ENCODE assay signal across 22 mouse cellular contexts in the genomic region with DNA sequence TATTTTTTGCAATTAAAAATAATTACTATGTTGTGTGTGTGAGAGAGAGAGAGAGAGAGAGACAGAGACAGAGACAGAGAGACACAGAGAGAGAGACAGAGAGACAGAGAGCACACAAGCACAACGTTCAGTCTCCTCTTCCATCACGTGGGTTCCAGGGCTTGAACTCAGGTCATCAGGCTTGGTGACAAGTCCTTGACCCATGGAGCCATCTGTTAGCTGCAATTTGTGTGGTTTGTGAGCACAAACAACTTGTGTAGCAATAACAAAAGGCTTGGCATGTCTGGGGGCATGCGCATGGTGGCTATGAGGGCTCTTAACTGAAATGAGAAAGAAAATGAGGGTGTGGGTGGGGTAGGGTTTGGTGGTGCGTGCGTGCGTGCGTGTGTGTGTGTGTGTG. TPM values are rescaled to one million over a fixed set of nuclear protein-coding genes. Genes with fewer than 3 reads are reported as not detected.
DNase-seq lines count a peak whose midpoint lies in the region; ATAC-seq and TF ChIP-seq lines count a peak whose summit lies in the region.
"Had no signal": no experiment of that assay in that cellular context is flagged by ENCODE, and none has a peak within 500 bp of the region (broad histone marks: within the 10 kb centered on the region; RNA-seq: fewer than 3 reads in every experiment).

No protein-coding gene starts in this region.

- peak overlapping the region; percentile 85 for H3K27ac ChIP-seq in liver, adult 2 months (replicated peaks; ENCODE audit: insufficient read depth, low read depth, low read length)
- H3K27ac ChIP-seq in embryonic facial prominence, embryonic 11.5 days (replicated peaks; ENCODE audit: low read depth, low read length) = peak overlapping the region; percentile 84
- H3K27ac ChIP-seq in embryonic fibroblast, embryonic 13.5 days (ENCODE audit: insufficient read depth, low read length) = peak overlapping the region; percentile 41; the same call in 1 of the 2 replicates
- peak overlapping the region; percentile 49; the same call in 1 of the 2 replicates for H3K27ac ChIP-seq in liver, embryonic 12.5 days
- H3K27ac ChIP-seq: liver, embryonic 14.5 days had no signal

- no peaks in the 10 kb centered on the region for H3K9me3 ChIP-seq in embryonic facial prominence, embryonic 11.5 days (replicated peaks; ENCODE audit: control insufficient read depth, low read length)
- H3K9me3 ChIP-seq in liver, embryonic 12.5 days (replicated peaks) = no peaks in the 10 kb centered on the region

- H3K27me3 ChIP-seq in liver, adult 2 months (ENCODE audit: control insufficient read depth, insufficient read depth, low read length) = no peaks in the 10 kb centered on the region
- H3K27me3 ChIP-seq in embryonic facial prominence, embryonic 11.5 days (ENCODE audit: control insufficient read depth, insufficient read depth, low read length) = no peaks in the 10 kb centered on the region
- H3K27me3 ChIP-seq in liver, embryonic 12.5 days (replicated peaks) = no peaks in the 10 kb centered on the region

- H3K4me1 ChIP-seq in liver, adult 2 months (ENCODE audit: control insufficient read depth, insufficient read depth, low read length) = peaks cover 45% of the 10 kb centered on the region
- peaks cover 7% of the 10 kb centered on the region for H3K4me1 ChIP-seq in embryonic facial prominence, embryonic 11.5 days (ENCODE audit: control insufficient read depth, insufficient read depth, low read length)
- peaks cover 11% of the 10 kb centered on the region for H3K4me1 ChIP-seq in embryonic fibroblast, embryonic 13.5 days (ENCODE audit: control insufficient read depth, insufficient read depth, low read length)
- H3K4me1 ChIP-seq in liver, embryonic 12.5 days = peaks cover 53% of the 10 kb centered on the region

- H3K79me2 ChIP-seq in liver, adult 2 months (ENCODE audit: control insufficient read depth, insufficient read depth, low read length) = no peaks in the 10 kb centered on the region; the same call in 1 of the 2 replicates

- H3K36me3 ChIP-seq in liver, adult 2 months (ENCODE audit: control insufficient read depth, insufficient read depth, low read length) = no peaks in the 10 kb centered on the region
- H3K36me3 ChIP-seq in embryonic facial prominence, embryonic 11.5 days (replicated peaks; ENCODE audit: control insufficient read depth, insufficient read depth, low read depth, low read length) = no peaks in the 10 kb centered on the region
- no peaks in the 10 kb centered on the region for H3K36me3 ChIP-seq in liver, embryonic 12.5 days

- DNase-seq in liver, adult 2 months (ENCODE audit: extremely low read depth, low read depth, low spot score) = peak; percentile 100
- DNase-seq in liver = no peak
- DNase-seq in embryonic facial prominence, embryonic 11.5 days (ENCODE audit: low spot score) = no peak
- DNase-seq in cerebellum, postnatal 14 days = no peak
- DNase-seq: cerebellum, adult 11-12 months; embryo, embryonic 11 days; gastrocnemius, adult 2 months; heart, postnatal 14 days; kidney, postnatal 4 days; layer of hippocampus, postnatal 36 days; right cerebral cortex, adult 18-20 months had no signal

- no peak for ATAC-seq in embryonic facial prominence, embryonic 11.5 days (replicated peaks; ENCODE audit: insufficient number of reproducible peaks, low FRiP score, low TSS enrichment, low read depth)
- no peak for ATAC-seq in liver, embryonic 12.5 days
- ATAC-seq in granulocyte monocyte progenitor cell, adult 5-6 weeks (replicated peaks; ENCODE audit: poor library complexity, severe bottlenecking) = no peak
- ATAC-seq: CD4-positive, CD25-positive, alpha-beta regulatory T cell, adult 4 months; forebrain, embryonic 16.5 days; inflammation-experienced regulatory T-cells, adult 6 months had no signal

- TF ChIP-seq CTCF in liver, adult 2 months (IDR thresholded peaks at IDR 0.05; ENCODE audit: low read depth, low read length) = no peak
- no peak for TF ChIP-seq CTCF in embryonic fibroblast, embryonic 13.5 days (IDR thresholded peaks at IDR 0.05; ENCODE audit: borderline replicate concordance, insufficient read depth, low read length)

- H3K4me2 ChIP-seq in embryonic facial prominence, embryonic 11.5 days (ENCODE audit: low read depth, low read length) = no peak overlapping the region
- H3K4me2 ChIP-seq in liver, embryonic 12.5 days = no peak overlapping the region

- H3K4me3 ChIP-seq in liver, adult 2 months (ENCODE audit: insufficient read depth, low read depth, low read length) = 0 out of 2 replicates have a peak overlapping the region, but pooled peaks have one; percentile 1
- no peak overlapping the region for H3K4me3 ChIP-seq in embryonic facial prominence, embryonic 11.5 days (ENCODE audit: low read depth, low read length)
- H3K4me3 ChIP-seq in embryonic fibroblast, embryonic 13.5 days (ENCODE audit: insufficient read depth, low read length) = no peak overlapping the region
- no peak overlapping the region for H3K4me3 ChIP-seq in liver, embryonic 12.5 days
- H3K4me3 ChIP-seq: gastrocnemius, adult 2 months had no signal

- WGBS in liver, adult 2 months = 25% methylated on average over 7 of the region's 7 CpGs
- 66% methylated on average over 7 of the region's 7 CpGs for WGBS in embryonic facial prominence, embryonic 11.5 days
- 76% methylated on average over 7 of the region's 7 CpGs for WGBS in liver, embryonic 12.5 days (ENCODE audit: insufficient replicate concordance)

- no peak for TF ChIP-seq POLR2A in liver, adult 2 months (IDR thresholded peaks at IDR 0.05; ENCODE audit: extremely low read depth, insufficient read depth, low read length)
- TF ChIP-seq POLR2A in embryonic fibroblast, embryonic 13.5 days (IDR thresholded peaks at IDR 0.05; ENCODE audit: low read depth, low read length) = no peak

- peak overlapping the region; percentile 61 for H3K9ac ChIP-seq in liver, adult 2 months (ENCODE audit: low read depth, low read length)
- no peak overlapping the region for H3K9ac ChIP-seq in embryonic facial prominence, embryonic 11.5 days (replicated peaks; ENCODE audit: low read length)
- no peak overlapping the region for H3K9ac ChIP-seq in liver, embryonic 12.5 days
- H3K9ac ChIP-seq: liver, embryonic 14.5 days had no signal

RNA-seq across cellular contexts. Expression of a gene that starts 20.9 kb away (rescaled TPM):
- total RNA-seq in liver, adult 2 months (2014; rRNA removed) = 237 and 289 TPM in 2 replicates
- polyA plus RNA-seq in liver, adult 2 months (2012; rRNA removed) = 243 and 326 TPM in 2 replicates
- 73.3 and 73.5 TPM in 2 replicates for polyA plus RNA-seq in embryonic facial prominence, embryonic 11.5 days (2014; fragmentation: Nextera tagmentation; extraction: Ambion mirVana)
- 147 and 210 TPM in 2 replicates for polyA plus RNA-seq in embryonic fibroblast, embryonic 13.5 days (2011; ENCODE audit: insufficient read length, low read depth, missing spikeins)
- 37.8 and 44.1 TPM in 2 replicates for polyA plus RNA-seq in liver, embryonic 12.5 days (2016; fragmentation: Nextera tagmentation; extraction: Ambion mirVana)
- 11.1 and 14.2 TPM in 2 replicates for total RNA-seq in granulocyte monocyte progenitor cell, adult 5-6 weeks (2014; fragmentation: Nextera tagmentation)
- total RNA-seq in granulocyte monocyte progenitor cell, adult 5-6 weeks (2017) = 7.1 and 11.6 TPM in 2 replicates

RNA-seq across cellular contexts. Expression of a gene that starts 50.0 kb away (rescaled TPM):
- total RNA-seq in liver, adult 2 months (2014; rRNA removed) = not detected in 2 replicates
- not detected in 2 replicates for polyA plus RNA-seq in liver, adult 2 months (2012; rRNA removed)
- 4.9 and 6.1 TPM in 2 replicates for polyA plus RNA-seq in embryonic facial prominence, embryonic 11.5 days (2014; fragmentation: Nextera tagmentation; extraction: Ambion mirVana)
- polyA plus RNA-seq in embryonic fibroblast, embryonic 13.5 days (2011; ENCODE audit: insufficient read length, low read depth, missing spikeins) = not detected in 2 replicates
- polyA plus RNA-seq in liver, embryonic 12.5 days (2016; fragmentation: Nextera tagmentation; extraction: Ambion mirVana) = not detected in 2 replicates
- not detected in 2 replicates for total RNA-seq in granulocyte monocyte progenitor cell, adult 5-6 weeks (2014; fragmentation: Nextera tagmentation)
- total RNA-seq in granulocyte monocyte progenitor cell, adult 5-6 weeks (2017) = not detected in 2 replicates
- total RNA-seq: gastrocnemius, adult 2 months; heart, adult 8-10 months; megakaryocyte progenitor cell, adult 5-6 weeks; monocyte, adult 5-6 weeks had no signal
- polyA plus RNA-seq: CD4-positive, CD25-positive, alpha-beta regulatory T cell, adult 4 months; forebrain, embryonic 16.5 days; inflammation-experienced regulatory T-cells, adult 6 months had no signal

RNA-seq across cellular contexts. Expression of a gene that starts 50.5 kb away (rescaled TPM):
- not detected in 2 replicates for total RNA-seq in liver, adult 2 months (2014; rRNA removed)
- polyA plus RNA-seq in liver, adult 2 months (2012; rRNA removed) = not detected in 2 replicates
- 0.11 TPM in 1 of 2 replicates, not detected in the other for polyA plus RNA-seq in embryonic facial prominence, embryonic 11.5 days (2014; fragmentation: Nextera tagmentation; extraction: Ambion mirVana)
- not detected in 2 replicates for polyA plus RNA-seq in embryonic fibroblast, embryonic 13.5 days (2011; ENCODE audit: insufficient read length, low read depth, missing spikeins)
- not detected in 2 replicates for polyA plus RNA-seq in liver, embryonic 12.5 days (2016; fragmentation: Nextera tagmentation; extraction: Ambion mirVana)
- not detected in 2 replicates for total RNA-seq in granulocyte monocyte progenitor cell, adult 5-6 weeks (2014; fragmentation: Nextera tagmentation)
- not detected in 2 replicates for total RNA-seq in granulocyte monocyte progenitor cell, adult 5-6 weeks (2017)
- total RNA-seq: heart, adult 8-10 months; heart, postnatal 14 days; megakaryocyte progenitor cell, adult 5-6 weeks; monocyte, adult 5-6 weeks had no signal
- polyA plus RNA-seq: CD4-positive, CD25-positive, alpha-beta regulatory T cell, adult 4 months; forebrain, embryonic 16.5 days; inflammation-experienced regulatory T-cells, adult 6 months; liver, embryonic 14.5 days; spleen, adult 2 months had no signal
